Mouse (Mus musculus): ENCODE results near the gene Olfr466. TPM values are rescaled to one million over a fixed set of nuclear protein-coding genes. Genes with fewer than 3 reads are reported as not detected.

Olfr466 gene
- polyA plus RNA-seq (2016; fragmentation: Nextera tagmentation; extraction: Ambion mirVana) = not detected in 2 replicates

DNA sequence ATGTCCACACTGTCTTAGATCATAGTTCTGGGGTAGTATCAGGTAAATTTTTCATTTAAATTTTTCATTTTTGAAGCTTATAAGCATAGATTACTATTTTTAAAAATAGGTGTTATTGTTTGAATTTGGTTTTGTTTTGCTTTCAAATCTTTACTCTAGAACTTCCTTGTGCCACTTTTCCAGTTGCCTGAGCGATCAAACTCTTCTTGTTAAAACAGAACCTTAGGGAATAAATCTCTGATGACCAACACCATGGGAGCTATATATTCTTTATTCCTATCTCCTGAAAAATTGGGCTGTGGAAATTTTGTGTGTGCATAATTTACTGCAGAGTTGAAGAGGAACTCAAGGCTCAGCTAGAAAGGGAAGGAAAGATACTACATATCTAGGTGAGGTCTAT, at the start of gene Olfr466:
Gene Olfr466, plus strand, starts transcription at position 301 of the 400 bp plus-strand sequence.
- ATAC-seq (ENCODE audit: low FRiP score, low read depth) = no peak
- no peak within 1 kb of the TSS for H3K9ac ChIP-seq
- no peak within 1 kb of the TSS for H3K4me3 ChIP-seq
- H3K27ac ChIP-seq = no peak within 1 kb of the TSS
- no peaks in the 10 kb centered on the region for H3K27me3 ChIP-seq (replicated peaks)
- 74% methylated on average over 1 of the region's 1 CpGs for WGBS
- H3K9me3 ChIP-seq = no peaks in the 10 kb centered on the region
- H3K36me3 ChIP-seq = no peaks in the 10 kb centered on the region
- H3K4me2 ChIP-seq (replicated peaks) = no peak within 1 kb of the TSS
- no peaks in the 10 kb centered on the region for H3K4me1 ChIP-seq

DNA sequence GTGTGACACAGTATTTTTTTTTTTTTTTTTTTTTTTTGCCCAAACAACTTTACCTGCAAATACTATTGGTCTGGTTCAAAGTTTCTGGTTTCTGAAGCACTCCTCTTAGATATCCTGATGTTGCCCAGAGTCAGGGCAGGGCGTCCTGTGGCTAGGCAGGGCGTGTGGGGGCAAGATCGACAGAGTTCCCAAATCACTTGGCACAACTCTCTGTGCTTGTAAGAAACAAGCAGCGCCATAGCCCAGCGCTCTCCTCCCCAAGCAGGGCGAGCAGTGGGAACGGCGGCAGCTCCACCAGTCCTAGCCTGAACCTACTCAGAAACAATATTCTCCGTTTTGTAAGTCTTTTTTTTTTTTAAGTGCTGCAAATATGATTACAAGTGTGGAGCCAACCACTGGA, 49.4 kb upstream of the Olfr466 start:
- Histone ChIP-seq H3K27me3 (replicated peaks) (no peaks in the 10 kb centered on the region), H3K4me3 (no peak overlapping the region), H3K27ac (no peak overlapping the region), H3K4me2 (replicated peaks) (no peak overlapping the region), H3K9ac (no peak overlapping the region), H3K4me1 (no peaks in the 10 kb centered on the region), H3K9me3 (peaks cover 28% of the 10 kb centered on the region), H3K36me3 (peaks cover 6% of the 10 kb centered on the region; the same call in 1 of the 2 replicates)
- 92% methylated on average over 9 of the region's 9 CpGs for WGBS
- ATAC-seq (ENCODE audit: low FRiP score, low read depth) = no peak

DNA sequence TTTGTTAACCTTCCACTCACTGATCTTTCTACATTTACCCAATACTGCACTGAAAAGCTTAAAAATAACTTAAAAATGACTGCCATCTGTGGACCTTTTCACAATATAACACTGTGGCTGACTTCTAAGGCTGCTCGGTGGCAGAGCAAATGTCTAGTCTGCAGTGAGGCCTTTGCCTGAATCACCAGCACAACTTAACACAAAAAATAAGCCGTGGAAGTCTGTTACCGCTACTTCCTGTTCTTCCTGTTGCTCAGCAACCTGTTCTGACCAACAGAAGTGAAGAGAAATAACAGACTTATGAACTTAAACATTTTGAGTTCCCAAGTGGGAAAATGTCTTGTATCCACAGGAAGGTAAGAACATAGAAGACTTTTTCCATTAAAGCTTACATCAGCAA, 48.8 kb upstream of the Olfr466 start:
- no peak for ATAC-seq (ENCODE audit: low FRiP score, low read depth)
- WGBS = 94% methylated on average over 3 of the region's 3 CpGs
- peaks cover 32% of the 10 kb centered on the region for H3K9me3 ChIP-seq

DNA sequence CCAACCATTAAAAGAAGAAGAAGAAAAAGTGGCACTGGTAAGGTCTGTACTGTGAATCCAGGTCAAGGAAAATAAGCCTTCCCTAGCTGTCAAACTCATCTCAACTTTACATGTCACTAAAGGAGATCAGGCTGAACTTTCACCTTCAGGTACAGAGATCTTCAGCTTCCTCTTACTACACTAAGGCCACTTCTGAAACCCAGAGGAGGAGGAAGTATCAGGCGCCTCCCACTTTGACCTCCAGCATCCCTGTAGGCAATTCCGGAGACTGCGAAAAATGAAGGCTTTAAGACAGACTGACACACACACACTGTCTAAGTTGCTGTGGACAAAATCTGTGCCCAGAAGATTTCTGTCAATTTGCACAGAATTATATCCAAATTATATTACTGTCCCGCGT, 38.1 kb upstream of the Olfr466 start:
- 3% methylated on average over 5 of the region's 5 CpGs for WGBS
- no peak overlapping the region for H3K27ac ChIP-seq
- ATAC-seq (ENCODE audit: low FRiP score, low read depth) = 0 out of 2 replicates have a peak, but pooled peaks have one; percentile 8
- peaks cover 5% of the 10 kb centered on the region for H3K4me1 ChIP-seq
- H3K9ac ChIP-seq = peak overlapping the region; percentile 80
- H3K9me3 ChIP-seq = peaks cover 2% of the 10 kb centered on the region; the same call in 1 of the 2 replicates
- H3K4me2 ChIP-seq (replicated peaks) = peak overlapping the region; percentile 78
- H3K27me3 ChIP-seq (replicated peaks) = no peaks in the 10 kb centered on the region
- peak overlapping the region; percentile 66 for H3K4me3 ChIP-seq
- no peaks in the 10 kb centered on the region for H3K36me3 ChIP-seq

More for the DNA sequence above, 48.8 kb upstream of the Olfr466 start:
- H3K27me3 ChIP-seq (replicated peaks) = no peaks in the 10 kb centered on the region
- H3K27ac ChIP-seq = no peak overlapping the region
- no peaks in the 10 kb centered on the region for H3K4me1 ChIP-seq
- no peak overlapping the region for H3K9ac ChIP-seq
- no peak overlapping the region for H3K4me3 ChIP-seq
- peaks cover 9% of the 10 kb centered on the region; the same call in 1 of the 2 replicates for H3K36me3 ChIP-seq
- no peak overlapping the region for H3K4me2 ChIP-seq (replicated peaks)

DNA sequence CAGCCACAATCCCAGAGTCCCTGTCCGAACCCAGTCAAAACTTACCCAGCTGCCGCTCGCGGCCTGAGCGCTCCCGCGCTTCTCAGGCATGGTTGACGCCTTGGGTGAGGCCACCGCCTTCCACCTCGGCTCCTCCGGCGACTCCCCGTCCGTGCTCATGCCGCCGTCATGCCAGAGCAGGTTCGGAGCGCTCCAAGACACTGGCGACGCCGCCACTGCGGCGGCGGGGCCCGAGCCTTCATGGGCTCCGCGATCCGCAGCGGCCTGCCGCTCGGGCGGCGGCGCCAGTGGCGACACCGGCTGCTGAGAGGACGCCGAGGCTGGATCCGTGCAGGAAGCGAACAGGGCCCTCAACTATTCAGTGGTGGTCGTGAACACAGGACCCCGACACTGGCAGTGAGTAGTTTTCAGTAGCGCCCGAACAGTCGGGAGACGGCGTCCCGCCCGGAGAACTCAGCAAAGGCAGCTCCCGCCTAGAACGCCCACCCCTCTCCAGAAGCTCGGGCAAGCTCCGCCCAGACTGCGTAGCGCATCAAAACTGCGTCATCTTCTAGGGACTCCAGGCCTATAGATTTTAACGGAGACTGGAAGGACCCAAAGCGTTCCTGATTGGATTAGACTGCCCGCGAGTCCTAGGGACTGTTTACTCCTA, 37.5 kb upstream of the Olfr466 start, which contains the start of gene Mfsd14b:
Gene Mfsd14b, minus strand, starts transcription at position 517 of the 652 bp plus-strand sequence.
- Histone ChIP-seq H3K27me3 (replicated peaks) (no peaks in the 10 kb centered on the region), H3K4me2 (replicated peaks) (peak within 1 kb of the TSS; percentile 78), H3K9ac (peak within 1 kb of the TSS; percentile 80), H3K27ac (peak within 1 kb of the TSS; percentile 21; the same call in 1 of the 2 replicates), H3K9me3 (peaks cover 2% of the 10 kb centered on the region; the same call in 1 of the 2 replicates), H3K4me3 (peak within 1 kb of the TSS; percentile 66), H3K4me1 (peaks cover 5% of the 10 kb centered on the region), H3K36me3 (no peaks in the 10 kb centered on the region)
- ATAC-seq (ENCODE audit: low FRiP score, low read depth) = peak; percentile 99
- WGBS = under 1% methylated on average over 60 of the region's 60 CpGs

DNA sequence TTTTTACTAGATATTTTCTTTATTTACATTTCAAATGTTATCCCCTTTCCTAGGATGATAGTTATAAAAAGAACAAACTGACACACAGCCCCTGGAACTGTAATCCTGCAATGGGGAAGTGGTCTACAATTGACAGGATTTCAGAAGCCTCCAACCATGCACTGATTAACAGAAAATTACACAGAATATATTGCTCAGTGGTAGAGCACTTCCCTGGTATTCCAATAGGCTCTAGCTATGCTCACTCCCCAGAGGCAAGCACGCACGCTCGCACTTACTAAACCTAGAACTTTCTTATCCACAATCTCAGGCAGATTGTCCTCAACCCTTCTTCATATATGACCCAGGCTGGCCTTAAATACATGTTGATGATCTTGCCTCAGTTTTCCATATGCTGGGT, 36.8 kb upstream of the Olfr466 start:
- ATAC-seq (ENCODE audit: low FRiP score, low read depth) = peak; percentile 49
- Histone ChIP-seq H3K4me2 (replicated peaks) (peak overlapping the region; percentile 78), H3K36me3 (no peaks in the 10 kb centered on the region), H3K4me3 (peak overlapping the region; percentile 66), H3K9me3 (0 out of 2 replicates have a peak, but pooled peaks cover 2% of the 10 kb centered on the region), H3K9ac (peak overlapping the region; percentile 80), H3K27me3 (replicated peaks) (no peaks in the 10 kb centered on the region), H3K4me1 (peaks cover 5% of the 10 kb centered on the region), H3K27ac (no peak overlapping the region)
- 75% methylated on average over 3 of the region's 3 CpGs for WGBS

DNA sequence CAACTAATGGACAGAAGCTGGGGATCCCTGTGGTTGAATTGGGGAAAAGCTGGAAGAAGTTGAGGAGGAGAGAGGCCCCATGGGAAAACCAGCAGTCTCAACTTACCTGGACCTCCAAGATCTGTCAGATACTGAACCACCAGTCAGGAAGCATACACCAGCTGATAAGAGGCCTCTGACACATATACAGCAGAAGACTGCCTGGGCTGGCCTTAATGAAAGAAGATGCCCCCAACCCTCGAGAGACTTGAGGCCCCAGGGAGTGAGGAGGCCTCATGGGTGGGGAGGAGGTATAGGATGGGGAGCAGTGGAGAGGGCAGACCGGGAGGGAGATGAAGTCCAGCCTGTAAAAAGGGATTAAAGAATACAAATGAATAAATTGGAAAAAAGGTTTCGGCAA, 29.1 kb upstream of the Olfr466 start:
- H3K4me3 ChIP-seq = no peak overlapping the region
- ATAC-seq (ENCODE audit: low FRiP score, low read depth) = no peak
- no peak overlapping the region for H3K27ac ChIP-seq
- H3K9ac ChIP-seq = no peak overlapping the region
- H3K9me3 ChIP-seq = no peaks in the 10 kb centered on the region
- H3K4me2 ChIP-seq (replicated peaks) = no peak overlapping the region
- H3K4me1 ChIP-seq = no peaks in the 10 kb centered on the region
- H3K27me3 ChIP-seq (replicated peaks) = no peaks in the 10 kb centered on the region
- 78% methylated on average over 3 of the region's 3 CpGs for WGBS
- H3K36me3 ChIP-seq = no peaks in the 10 kb centered on the region

DNA sequence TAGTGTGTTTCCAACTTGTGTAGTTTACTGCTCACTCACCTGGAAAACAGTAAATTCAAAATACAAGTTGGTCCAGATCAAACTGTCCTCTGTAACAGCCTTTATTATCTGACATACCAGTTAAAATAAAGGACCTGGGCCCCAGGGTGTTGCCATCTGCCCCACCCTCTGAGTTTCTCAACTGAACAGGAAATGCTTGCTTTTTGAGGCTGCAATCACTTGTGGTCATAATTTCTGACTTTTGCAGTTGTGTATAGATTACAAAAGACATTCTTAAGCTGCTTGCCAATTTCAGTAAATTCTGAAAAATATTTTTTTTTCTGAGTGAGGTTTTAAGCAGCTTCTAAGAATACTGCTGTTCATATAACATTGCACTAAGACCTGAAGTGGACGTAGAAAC, 27.9 kb upstream of the Olfr466 start:
- no peak overlapping the region for H3K9ac ChIP-seq
- H3K9me3 ChIP-seq = no peaks in the 10 kb centered on the region
- H3K36me3 ChIP-seq = no peaks in the 10 kb centered on the region
- 90% methylated on average over 1 of the region's 1 CpGs for WGBS
- no peak for ATAC-seq (ENCODE audit: low FRiP score, low read depth)
- H3K27ac ChIP-seq = no peak overlapping the region
- no peaks in the 10 kb centered on the region for H3K4me1 ChIP-seq
- H3K4me2 ChIP-seq (replicated peaks) = no peak overlapping the region
- no peaks in the 10 kb centered on the region for H3K27me3 ChIP-seq (replicated peaks)
- no peak overlapping the region for H3K4me3 ChIP-seq

DNA sequence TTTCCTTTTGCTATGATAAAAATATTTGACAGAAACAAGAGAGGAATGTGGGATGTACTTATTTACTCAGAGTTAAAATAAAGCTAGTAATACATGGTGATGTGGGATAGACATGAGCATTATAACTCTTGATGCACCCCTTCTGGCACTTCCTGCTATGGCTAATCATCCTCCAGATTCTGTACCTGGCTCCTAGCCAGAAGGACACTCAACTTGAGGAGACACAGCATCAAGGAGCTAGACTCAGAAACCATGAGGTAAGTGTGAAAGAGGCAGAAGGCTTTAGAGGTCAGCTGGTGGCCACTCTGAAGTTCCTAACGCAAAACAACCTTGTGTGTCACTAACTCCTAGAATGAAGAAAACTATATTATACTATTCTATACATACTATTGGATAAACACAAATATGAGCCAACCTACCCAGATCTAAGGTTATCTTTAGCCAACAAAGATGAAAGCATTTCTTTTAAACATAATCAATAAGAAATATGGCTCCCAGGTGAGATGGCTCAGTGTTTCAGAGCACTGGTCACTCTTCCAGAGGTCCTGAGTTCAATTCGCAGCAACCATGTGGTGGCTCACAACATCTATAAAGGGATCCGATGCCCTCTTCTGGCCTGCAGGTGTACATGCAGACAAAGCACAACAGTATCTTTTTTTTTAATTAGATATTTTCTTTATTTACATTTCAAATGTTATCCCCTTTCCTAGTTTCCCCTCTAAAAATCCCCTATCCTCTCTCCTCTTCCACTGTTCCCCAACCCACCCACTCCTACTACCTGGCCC, 22.8 kb upstream of the Olfr466 start:
- no peak overlapping the region for H3K9ac ChIP-seq
- H3K36me3 ChIP-seq = no peaks in the 10 kb centered on the region
- H3K4me3 ChIP-seq = no peak overlapping the region
- ATAC-seq (ENCODE audit: low FRiP score, low read depth) = no peak
- WGBS = 74% methylated on average over 3 of the region's 3 CpGs
- H3K4me1 ChIP-seq = no peaks in the 10 kb centered on the region
- no peaks in the 10 kb centered on the region for H3K27me3 ChIP-seq (replicated peaks)
- H3K4me2 ChIP-seq (replicated peaks) = no peak overlapping the region
- H3K9me3 ChIP-seq = peaks cover 4% of the 10 kb centered on the region; the same call in 1 of the 2 replicates
- H3K27ac ChIP-seq = no peak overlapping the region

DNA sequence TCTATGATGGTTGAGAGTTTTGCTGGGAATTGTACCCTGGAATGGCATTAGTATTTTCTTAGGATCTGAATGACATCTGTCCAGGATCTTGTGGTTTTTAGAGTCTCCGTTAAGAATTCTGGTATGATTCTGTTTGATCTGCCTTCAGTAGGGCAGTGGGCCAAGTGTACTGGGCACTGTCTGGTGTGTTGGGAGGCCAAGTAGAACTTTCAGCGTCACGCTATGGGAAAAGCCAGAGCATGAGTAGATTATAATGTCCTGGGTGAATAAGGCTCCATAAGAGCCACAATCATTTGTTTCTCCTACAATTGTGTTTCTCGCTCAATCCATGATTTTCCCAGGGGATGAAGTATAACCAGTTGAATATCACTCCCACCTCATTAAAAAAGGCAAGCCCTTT, 12.3 kb upstream of the Olfr466 start, which contains the start of gene Olfr465-ps1:
Gene Olfr465-ps1, plus strand, starts transcription at position 301 of the 400 bp plus-strand sequence.
- no peaks in the 10 kb centered on the region for H3K27me3 ChIP-seq (replicated peaks)
- no peak within 1 kb of the TSS for H3K9ac ChIP-seq
- H3K4me3 ChIP-seq = no peak within 1 kb of the TSS
- no peaks in the 10 kb centered on the region; the same call in 1 of the 2 replicates for H3K9me3 ChIP-seq
- no peaks in the 10 kb centered on the region for H3K36me3 ChIP-seq
- H3K4me1 ChIP-seq = no peaks in the 10 kb centered on the region
- H3K27ac ChIP-seq = no peak within 1 kb of the TSS
- 86% methylated on average over 4 of the region's 4 CpGs for WGBS
- no peak within 1 kb of the TSS for H3K4me2 ChIP-seq (replicated peaks)
- no peak for ATAC-seq (ENCODE audit: low FRiP score, low read depth)

DNA sequence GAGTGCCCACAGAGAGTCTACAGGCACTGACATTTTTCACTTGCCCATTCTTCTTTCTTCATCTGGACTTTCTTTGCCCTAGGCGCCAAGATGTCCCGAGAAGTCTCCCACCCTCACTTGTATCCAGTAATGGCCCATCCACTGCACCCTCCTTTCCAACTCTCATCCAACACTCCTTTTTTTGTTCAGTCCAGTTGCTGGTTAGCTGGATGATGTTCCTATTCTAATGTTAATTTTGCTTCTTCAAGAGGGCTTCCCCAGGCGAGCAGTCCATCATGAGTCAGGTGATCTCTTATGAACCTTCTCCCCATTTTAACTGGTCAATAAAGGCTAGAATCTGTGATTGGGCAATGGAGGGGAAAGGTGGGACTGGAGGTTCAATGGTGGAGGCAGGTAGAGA, 24.1 kb downstream of the Olfr466 start:
- H3K9me3 ChIP-seq = no peaks in the 10 kb centered on the region
- H3K4me1 ChIP-seq = no peaks in the 10 kb centered on the region
- WGBS = 79% methylated on average over 3 of the region's 3 CpGs
- no peaks in the 10 kb centered on the region for H3K36me3 ChIP-seq
- H3K27me3 ChIP-seq (replicated peaks) = no peaks in the 10 kb centered on the region
- H3K9ac ChIP-seq = no peak overlapping the region
- no peak overlapping the region for H3K4me2 ChIP-seq (replicated peaks)
- no peak for ATAC-seq (ENCODE audit: low FRiP score, low read depth)
- no peak overlapping the region for H3K27ac ChIP-seq
- H3K4me3 ChIP-seq = no peak overlapping the region

DNA sequence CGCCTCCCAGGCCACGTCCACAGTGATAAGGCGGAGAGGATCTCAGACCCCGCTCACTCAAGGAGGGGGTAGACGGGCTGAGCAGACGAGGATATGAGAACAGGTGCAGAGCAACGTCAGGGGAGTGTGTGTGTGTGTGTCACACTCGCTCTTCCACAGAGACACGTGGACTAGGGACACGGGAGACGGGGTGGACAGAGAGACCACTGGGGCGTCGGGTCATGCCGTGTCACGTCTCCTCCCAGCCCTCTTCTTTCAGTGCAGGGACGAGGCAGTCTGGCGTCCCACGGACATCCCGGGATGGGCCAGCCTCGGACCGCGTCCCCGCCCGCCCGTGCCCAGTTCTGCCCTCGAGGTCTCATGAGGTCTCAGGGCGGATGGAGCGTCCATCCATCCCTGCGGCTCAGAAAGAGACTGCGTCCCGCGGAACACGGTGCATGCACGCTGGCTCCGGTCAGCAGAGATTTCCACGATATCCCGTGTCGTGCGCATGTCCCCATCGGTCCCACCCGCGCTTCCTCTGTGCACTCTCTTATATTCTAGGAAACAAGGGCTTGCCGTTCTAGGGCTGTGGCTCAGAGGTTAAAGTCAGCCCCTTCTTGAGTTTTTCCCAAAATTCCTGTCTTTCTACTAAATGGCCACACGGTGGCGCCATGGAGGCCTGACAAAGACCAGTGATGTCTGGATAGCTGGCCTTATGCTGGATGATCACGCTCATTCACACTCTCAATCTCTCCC, 25.9 kb downstream of the Olfr466 start:
- H3K27ac ChIP-seq = no peak overlapping the region
- 23% methylated on average over 45 of the region's 46 CpGs for WGBS
- no peaks in the 10 kb centered on the region for H3K9me3 ChIP-seq
- no peaks in the 10 kb centered on the region for H3K36me3 ChIP-seq
- peak overlapping the region; percentile 55 for H3K9ac ChIP-seq
- peak; percentile 80 for ATAC-seq (ENCODE audit: low FRiP score, low read depth)
- no peaks in the 10 kb centered on the region for H3K27me3 ChIP-seq (replicated peaks)
- peak overlapping the region; percentile 60 for H3K4me2 ChIP-seq (replicated peaks)
- peak overlapping the region; percentile 26; the same call in 1 of the 2 replicates for H3K4me3 ChIP-seq
- H3K4me1 ChIP-seq = no peaks in the 10 kb centered on the region

Data from neural tube, embryonic 12.5 days (tissue).